Mouse (Mus musculus) heart, adult 2 months (tissue): ENCODE results near the gene Zfp661.

ENCODE experiments used
- CTCF ChIP-seq: fragments of 200-600 bp; IDR thresholded peaks from 2 replicates; pipeline ENCODE4 v1.8.1; 2022; ENCODE audit warnings: antibody characterized with exemption, mild to moderate bottlenecking, moderate library complexity
- EP300 ChIP-seq: fragments of 200-500 bp; IDR thresholded peaks from 2 replicates; pipeline ENCODE4 v1.6.1; 2011; ENCODE audit warnings: low read depth, low read length, control low read depth; ENCODE audit not compliant: insufficient read depth
- POLR2A ChIP-seq: fragments of 200-500 bp; IDR thresholded peaks from 2 replicates; pipeline ENCODE4 v1.6.1; 2011; ENCODE audit warnings: mild to moderate bottlenecking, low read depth, low read length, control low read depth; ENCODE audit not compliant: insufficient read depth

DNA sequence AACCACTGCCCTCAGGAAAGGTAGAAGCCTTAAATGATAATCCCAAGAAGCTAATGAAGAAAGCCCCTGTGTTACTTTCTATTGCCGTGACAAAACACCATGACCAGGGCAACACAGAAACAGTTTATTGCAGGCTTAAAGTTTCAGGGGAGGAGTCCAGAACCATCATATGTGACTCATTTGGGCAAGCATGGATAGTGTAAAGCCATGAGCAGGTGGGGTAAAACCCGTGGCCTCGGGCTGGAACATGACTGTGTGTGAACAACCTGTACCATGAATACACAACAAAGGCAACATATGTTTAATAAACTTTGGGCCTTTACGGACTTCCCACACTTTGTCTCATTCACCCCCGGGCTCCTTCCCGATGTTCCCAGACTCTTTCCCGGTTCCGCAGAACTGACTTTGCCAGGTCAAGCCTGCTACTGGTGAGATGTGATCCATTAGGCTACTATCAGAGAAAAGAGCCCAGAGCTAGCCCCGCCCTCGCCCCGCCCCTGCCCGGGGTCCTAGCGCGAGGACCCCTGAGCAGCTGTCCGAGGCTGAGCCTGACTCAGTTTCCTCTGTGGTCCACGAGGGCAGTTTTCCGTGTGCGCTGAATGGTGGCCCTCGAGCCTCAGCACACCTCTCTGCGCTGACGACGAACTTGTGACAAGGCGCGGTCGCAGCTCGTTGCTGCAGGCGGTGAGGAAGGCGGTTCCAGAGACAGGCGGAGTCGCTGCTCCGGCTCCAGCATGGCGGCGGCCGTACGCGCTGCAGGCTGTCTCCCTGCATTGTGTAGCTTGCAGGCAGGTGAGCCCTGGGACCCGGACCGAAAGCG, at the start of gene Zfp661, which contains the start of gene Mrps5:
- TF ChIP-seq CTCF (peak; percentile 29), POLR2A (peak; percentile 68; the same call in 1 of the 2 replicates), EP300 (peak; percentile 81)
